Mouse (Mus musculus) bone marrow, adult 2 months (tissue): ENCODE measurements around the gene Polr2e. TPM values are rescaled to one million over a fixed set of nuclear protein-coding genes. Genes with fewer than 3 reads are reported as not detected.
A peak's percentile ranks its signal among the peaks of the same experiment; 100 is the strongest.
"Not testable (repeated sequence)": the region's sequence is repeated elsewhere in the genome, so short reads cannot be mapped to it uniquely, and the experiment has no call there.

Source experiments
- H3K27ac ChIP-seq: fragments of 200-500 bp; 2 replicates; pipeline ENCODE4 v1.5.1; 2012; ENCODE audit warnings: low read depth, mild to moderate bottlenecking, control low read depth, inconsistent platforms, low read length; ENCODE audit not compliant: control insufficient read depth, poor library complexity, insufficient read depth
- H3K4me1 ChIP-seq: fragments of 200-500 bp; 2 replicates; pipeline ENCODE4 v1.6.1; 2011; ENCODE audit warnings: low read length; ENCODE audit not compliant: control insufficient read depth, insufficient read depth
- H3K4me3 ChIP-seq: fragments of 200-500 bp; replicated peaks from 2 replicates; pipeline ENCODE3; 2011; ENCODE audit warnings: mild to moderate bottlenecking, low read depth, low read length, control low read depth; ENCODE audit not compliant: control insufficient read depth
- CTCF ChIP-seq: fragments of 200-500 bp; IDR thresholded peaks from 2 replicates; pipeline ENCODE4 v1.5.1; 2011; ENCODE audit warnings: low read length, control low read depth; ENCODE audit not compliant: control insufficient read depth, insufficient read depth
- POLR2A ChIP-seq: fragments of 200-500 bp; IDR thresholded peaks from 2 replicates; pipeline ENCODE4 v1.6.1; 2011; ENCODE audit warnings: low read depth, mild to moderate bottlenecking, control low read depth, low read length, borderline replicate concordance; ENCODE audit not compliant: control insufficient read depth
- WGBS: fragments of 180-500 bp; shearing (Covaris S2); methylation state at CpG from one replicate; pipeline ENCODE4 v1.1.7; 2018; 5-methylcytosine and 5-hydroxymethylcytosine counted together
- polyA plus RNA-seq: library from polyadenylated mRNA; stranded (reverse); fragments of >200 nt; gene quantifications from 2 replicates; pipeline ENCODE4 v1.2.4, GENCODE M21; 2011; ENCODE audit warnings: low replicate concordance; ENCODE audit not compliant: missing spikeins, insufficient read depth, insufficient read length

The Polr2e gene
- polyA plus RNA-seq, 1 experiment: 44.5 TPM

GRCm38 (mm10) chr10:80069251-80069650 lies 29.7 kb upstream of the Polr2e start:
- 84% methylated on average over 7 of the region's 7 CpGs for WGBS
- Histone ChIP-seq H3K27ac (no peak overlapping the region), H3K4me3 (no peak overlapping the region), H3K4me1 (peaks cover 10% of the 10 kb centered on the region)
- TF ChIP-seq CTCF (no peak), POLR2A (no peak)

GRCm38 (mm10) chr10:80063877-80064650 lies 24.5 kb upstream of the Polr2e start:
- no peak overlapping the region for H3K4me3 ChIP-seq
- 89% methylated on average over 23 of the region's 23 CpGs for WGBS
- TF ChIP-seq CTCF (no peak), POLR2A (peak; percentile 26; the same call in 1 of the 2 replicates)
- peak overlapping the region; percentile 14; the same call in 1 of the 2 replicates for H3K27ac ChIP-seq
- H3K4me1 ChIP-seq: no peaks in the 10 kb centered on the region

- no peak for TF ChIP-seq POLR2A
- no peak for TF ChIP-seq CTCF
- H3K4me3 ChIP-seq: no peak overlapping the region
- WGBS: 88% methylated on average over 5 of the region's 5 CpGs
- no peak overlapping the region for H3K27ac ChIP-seq
- no peaks in the 10 kb centered on the region for H3K4me1 ChIP-seq
These were observed 23.5 kb upstream of the Polr2e start for GRCm38 (mm10) chr10:80063104-80063503.

- peaks cover 2% of the 10 kb centered on the region; the same call in 1 of the 2 replicates for H3K4me1 ChIP-seq
- no peak overlapping the region for H3K27ac ChIP-seq
- TF ChIP-seq POLR2A: no peak
- no peak for TF ChIP-seq CTCF
- WGBS: 83% methylated on average over 30 of the region's 30 CpGs
- no peak overlapping the region for H3K4me3 ChIP-seq
These were observed 18.2 kb upstream of the Polr2e start for GRCm38 (mm10) chr10:80057683-80058326.

- H3K4me1 ChIP-seq: peaks cover 5% of the 10 kb centered on the region; the same call in 1 of the 2 replicates
- WGBS: 92% methylated on average over 27 of the region's 27 CpGs
- no peak overlapping the region for H3K4me3 ChIP-seq
- TF ChIP-seq POLR2A (peak; percentile 15; the same call in 1 of the 2 replicates), CTCF (no peak)
- no peak overlapping the region for H3K27ac ChIP-seq
These were observed 17.5 kb upstream of the Polr2e start for GRCm38 (mm10) chr10:80056976-80057682.

- Histone ChIP-seq H3K27ac (no peak overlapping the region; the same call in 1 of the 2 replicates), H3K4me3 (no peak overlapping the region), H3K4me1 (peaks cover 5% of the 10 kb centered on the region; the same call in 1 of the 2 replicates)
- WGBS: 84% methylated on average over 4 of the region's 4 CpGs
- TF ChIP-seq CTCF (no peak), POLR2A (no peak)
These were observed 16.9 kb upstream of the Polr2e start for GRCm38 (mm10) chr10:80056506-80056905.

GRCm38 (mm10) chr10:80055891-80056290 lies 16.3 kb upstream of the Polr2e start:
- Histone ChIP-seq H3K4me1 (peaks cover 6% of the 10 kb centered on the region; the same call in 1 of the 2 replicates), H3K27ac (no peak overlapping the region), H3K4me3 (no peak overlapping the region)
- no peak for TF ChIP-seq POLR2A
- no peak for TF ChIP-seq CTCF
- 58% methylated on average over 9 of the region's 10 CpGs for WGBS

- no peak for TF ChIP-seq POLR2A
- Histone ChIP-seq H3K4me1 (peaks cover 6% of the 10 kb centered on the region; the same call in 1 of the 2 replicates), H3K27ac (no peak overlapping the region), H3K4me3 (no peak overlapping the region)
- 70% methylated on average over 5 of the region's 5 CpGs for WGBS
These were observed 15.8 kb upstream of the Polr2e start for GRCm38 (mm10) chr10:80055364-80055763.

GRCm38 (mm10) chr10:80054911-80055310 lies 15.3 kb upstream of the Polr2e start:
- peak overlapping the region; percentile 84 for H3K4me3 ChIP-seq
- not testable (repeated sequence) for H3K27ac ChIP-seq, H3K4me1 ChIP-seq
- WGBS: 6% methylated on average over 3 of the region's 3 CpGs
